Mouse (Mus musculus): ENCODE data around the gene Vps26c. TPM values are rescaled to one million over a fixed set of nuclear protein-coding genes. Genes with fewer than 3 reads are reported as not detected.

Vps26c gene
- total RNA-seq, 4 experiments from 2014 or later, result 33.4 to 40.3 (median 38.7) TPM

GRCm38 (mm10) chr16:94549813-94550212 lies 23.2 kb upstream of the Vps26c start:
- DNase-seq (ENCODE audit: low spot score in 2 of 2), result no peak

GRCm38 (mm10) chr16:94545781-94546562 lies 19.3 kb upstream of the Vps26c start:
- no peak for DNase-seq (ENCODE audit: low spot score in 2 of 2)

GRCm38 (mm10) chr16:94544540-94545105 lies 18.0 kb upstream of the Vps26c start:
- DNase-seq (ENCODE audit: low spot score in 2 of 2), result no peak

- no peak for DNase-seq (ENCODE audit: low spot score in 2 of 2)
Observed at GRCm38 (mm10) chr16:94542898-94543297, 16.3 kb upstream of the Vps26c start.

GRCm38 (mm10) chr16:94540140-94540539 lies 13.5 kb upstream of the Vps26c start:
- no peak for DNase-seq (ENCODE audit: low spot score in 2 of 2)

GRCm38 (mm10) chr16:94537159-94537527 lies 10.5 kb upstream of the Vps26c start:
- no peak for DNase-seq (ENCODE audit: low spot score in 2 of 2)

- DNase-seq (ENCODE audit: low spot score in 2 of 2), result no peak
Observed at GRCm38 (mm10) chr16:94536417-94537158, 10.0 kb upstream of the Vps26c start.

- no peak for DNase-seq (ENCODE audit: low spot score in 2 of 2)
Observed at GRCm38 (mm10) chr16:94535716-94536115, 9.1 kb upstream of the Vps26c start.

GRCm38 (mm10) chr16:94533679-94534078 lies 7.0 kb upstream of the Vps26c start:
- no peak for DNase-seq (ENCODE audit: low spot score in 2 of 2)

GRCm38 (mm10) chr16:94531268-94531667 lies 4.6 kb upstream of the Vps26c start:
- no peak for DNase-seq (ENCODE audit: low spot score in 2 of 2)

GRCm38 (mm10) chr16:94527546-94527945 lies 916 bp upstream of the Vps26c start:
- DNase-seq (ENCODE audit: low spot score in 2 of 2), result no peak

GRCm38 (mm10) chr16:94527152-94527534 lies 513 bp upstream of the Vps26c start:
- DNase-seq (ENCODE audit: low spot score in 2 of 2), result no peak

- peak in 1 of 2 experiments; percentile 22 for DNase-seq (ENCODE audit: low spot score in 2 of 2)
Observed at GRCm38 (mm10) chr16:94525955-94526343, 681 bp downstream of the Vps26c start.

GRCm38 (mm10) chr16:94524691-94525090 lies 1.9 kb downstream of the Vps26c start:
- DNase-seq (ENCODE audit: low spot score in 2 of 2), result no peak

- no peak for DNase-seq (ENCODE audit: low spot score in 2 of 2)
Observed at GRCm38 (mm10) chr16:94523594-94524377, 2.8 kb downstream of the Vps26c start.

- DNase-seq (ENCODE audit: low spot score in 2 of 2), result no peak
Observed at GRCm38 (mm10) chr16:94519028-94519427, 7.6 kb downstream of the Vps26c start.

- DNase-seq (ENCODE audit: low spot score in 2 of 2), result no peak
Observed at GRCm38 (mm10) chr16:94517606-94518005, 9.0 kb downstream of the Vps26c start.

GRCm38 (mm10) chr16:94509983-94510382 lies 16.6 kb downstream of the Vps26c start:
- no peak for DNase-seq (ENCODE audit: low spot score in 2 of 2)

GRCm38 (mm10) chr16:94508769-94509168 lies 17.9 kb downstream of the Vps26c start:
- no peak for DNase-seq (ENCODE audit: low spot score in 2 of 2)

- DNase-seq (ENCODE audit: low spot score in 2 of 2), result no peak
Observed at GRCm38 (mm10) chr16:94507071-94507470, 19.6 kb downstream of the Vps26c start.

GRCm38 (mm10) chr16:94504192-94504591 lies 22.4 kb downstream of the Vps26c start:
- no peak for DNase-seq (ENCODE audit: low spot score in 2 of 2)

GRCm38 (mm10) chr16:94497911-94498310 lies 28.7 kb downstream of the Vps26c start:
- DNase-seq (ENCODE audit: low spot score in 2 of 2), result peak; percentile 56 to 65

Measured in layer of hippocampus, adult 8-10 months (tissue).